In genomic region chr5:24348128-24348527, GRCm38 (mm10) we compare ENCODE assay signal across 9 mouse cellular contexts. TPM values are rescaled to one million over a fixed set of nuclear protein-coding genes. Genes with fewer than 3 reads are reported as not detected.
DNase-seq lines count a peak whose midpoint lies in the region; ATAC-seq and TF ChIP-seq lines count a peak whose summit lies in the region.
"Had no signal": no experiment of that assay in that cellular context is flagged by ENCODE, and none has a peak within 500 bp of the region (broad histone marks: within the 10 kb centered on the region; RNA-seq: fewer than 3 reads in every experiment).

No protein-coding gene starts in this region.

- H3K36me3 ChIP-seq in embryonic facial prominence, embryonic 13.5 days = no peaks in the 10 kb centered on the region
- no peaks in the 10 kb centered on the region; the same call in 1 of the 2 replicates for H3K36me3 ChIP-seq in heart, embryonic 16.5 days (ENCODE audit: control insufficient read depth, insufficient read depth)
- no peaks in the 10 kb centered on the region for H3K36me3 ChIP-seq in liver, postnatal 0 days (replicated peaks; ENCODE audit: insufficient read depth, low read length)
- no peaks in the 10 kb centered on the region for H3K36me3 ChIP-seq in neural tube, embryonic 12.5 days
- no peaks in the 10 kb centered on the region for H3K36me3 ChIP-seq in stomach, postnatal 0 days (ENCODE audit: control insufficient read depth, insufficient read depth, low read length)

- 0 out of 2 replicates have a peak overlapping the region, but pooled peaks have one; percentile 58 for H3K9ac ChIP-seq in embryonic facial prominence, embryonic 13.5 days
- H3K9ac ChIP-seq in heart, embryonic 16.5 days (ENCODE audit: low read length) = peak overlapping the region; percentile 98
- H3K9ac ChIP-seq in liver, postnatal 0 days (replicated peaks) = no peak overlapping the region
- peak overlapping the region; percentile 65 for H3K9ac ChIP-seq in neural tube, embryonic 12.5 days
- 0 out of 2 replicates have a peak overlapping the region, but pooled peaks have one; percentile 38 for H3K9ac ChIP-seq in stomach, postnatal 0 days (ENCODE audit: low read length)

- 0 out of 2 replicates have a peak, but pooled peaks have one; percentile 38 for ATAC-seq in embryonic facial prominence, embryonic 13.5 days (ENCODE audit: insufficient number of reproducible peaks, insufficient read depth, low FRiP score, low TSS enrichment, low read depth)
- ATAC-seq in heart, embryonic 16.5 days (replicated peaks; ENCODE audit: extremely low read depth, insufficient read depth, low FRiP score) = peak; percentile 12
- ATAC-seq in liver, postnatal 0 days = peak; percentile 44
- peak; percentile 7; the same call in 1 of the 2 replicates for ATAC-seq in neural tube, embryonic 12.5 days (ENCODE audit: low FRiP score, low read depth)
- ATAC-seq in stomach, postnatal 0 days (ENCODE audit: low FRiP score, low TSS enrichment) = peak; percentile 69
- ATAC-seq: Patski had no signal

- no peak overlapping the region for H3K27ac ChIP-seq in embryonic facial prominence, embryonic 13.5 days
- H3K27ac ChIP-seq in heart, embryonic 16.5 days (ENCODE audit: low read length) = peak overlapping the region; percentile 98
- no peak overlapping the region for H3K27ac ChIP-seq in liver, postnatal 0 days (ENCODE audit: low read depth)
- H3K27ac ChIP-seq in neural tube, embryonic 12.5 days = no peak overlapping the region
- H3K27ac ChIP-seq in stomach, postnatal 0 days (replicated peaks) = peak overlapping the region; percentile 45

- peaks cover 41% of the 10 kb centered on the region for H3K4me1 ChIP-seq in embryonic facial prominence, embryonic 13.5 days
- peaks cover 58% of the 10 kb centered on the region for H3K4me1 ChIP-seq in heart, embryonic 16.5 days (ENCODE audit: control insufficient read depth, insufficient read depth, low read length)
- peaks cover 31% of the 10 kb centered on the region for H3K4me1 ChIP-seq in liver, postnatal 0 days (ENCODE audit: insufficient read depth)
- peaks cover 82% of the 10 kb centered on the region for H3K4me1 ChIP-seq in neural tube, embryonic 12.5 days
- peaks cover 8% of the 10 kb centered on the region for H3K4me1 ChIP-seq in stomach, postnatal 0 days (replicated peaks; ENCODE audit: control insufficient read depth, insufficient read depth)

- H3K4me3 ChIP-seq in embryonic facial prominence, embryonic 13.5 days = peak overlapping the region; percentile 46
- peak overlapping the region; percentile 84 for H3K4me3 ChIP-seq in heart, embryonic 16.5 days (ENCODE audit: low read length)
- peak overlapping the region; percentile 45 for H3K4me3 ChIP-seq in liver, postnatal 0 days (ENCODE audit: low read depth, low read length)
- H3K4me3 ChIP-seq in neural tube, embryonic 12.5 days = peak overlapping the region; percentile 48
- peak overlapping the region; percentile 45 for H3K4me3 ChIP-seq in stomach, postnatal 0 days (ENCODE audit: low read depth, low read length)

- no peak for TF ChIP-seq EP300 in liver, postnatal 0 days (IDR thresholded peaks at IDR 0.05; ENCODE audit: low read depth)
- TF ChIP-seq EP300 in stomach, postnatal 0 days (optimal IDR thresholded peaks at IDR 0.05) = no peak

- no peaks in the 10 kb centered on the region for H3K9me3 ChIP-seq in embryonic facial prominence, embryonic 13.5 days
- H3K9me3 ChIP-seq in heart, embryonic 16.5 days (replicated peaks; ENCODE audit: control insufficient read depth, low read length) = no peaks in the 10 kb centered on the region
- no peaks in the 10 kb centered on the region for H3K9me3 ChIP-seq in liver, postnatal 0 days (ENCODE audit: low read length)
- no peaks in the 10 kb centered on the region for H3K9me3 ChIP-seq in neural tube, embryonic 12.5 days
- H3K9me3 ChIP-seq in stomach, postnatal 0 days (ENCODE audit: control insufficient read depth, low read length) = no peaks in the 10 kb centered on the region

- DNase-seq in B cell, adult 2 months = peak; percentile 73 to 77
- peak; percentile 89 to 92 for DNase-seq in adrenal gland, postnatal 36 days
- peak; percentile 77 for DNase-seq in kidney, postnatal 14 days
- DNase-seq in liver, postnatal 0 days = peak; percentile 81
- DNase-seq in stomach, postnatal 0 days (ENCODE audit: low spot score) = peak; percentile 86

- TF ChIP-seq CTCF in liver, postnatal 0 days (IDR thresholded peaks at IDR 0.05; ENCODE audit: low read depth) = 0 out of 2 replicates have a peak, but pooled peaks have one; percentile 3
- TF ChIP-seq CTCF in stomach, postnatal 0 days (IDR thresholded peaks at IDR 0.05; ENCODE audit: low read depth) = no peak

- under 1% methylated on average over 40 of the region's 41 CpGs for WGBS in embryonic facial prominence, embryonic 13.5 days
- WGBS in heart, embryonic 16.5 days = 2% methylated on average over 41 of the region's 41 CpGs
- WGBS in liver, postnatal 0 days (ENCODE audit: insufficient replicate concordance) = under 1% methylated on average over 40 of the region's 41 CpGs
- WGBS in neural tube, embryonic 12.5 days = under 1% methylated on average over 41 of the region's 41 CpGs
- WGBS in stomach, postnatal 0 days = 1% methylated on average over 41 of the region's 41 CpGs

- peaks cover 95% of the 10 kb centered on the region for H3K27me3 ChIP-seq in embryonic facial prominence, embryonic 13.5 days
- no peaks in the 10 kb centered on the region for H3K27me3 ChIP-seq in heart, embryonic 16.5 days (ENCODE audit: control insufficient read depth, insufficient read depth, low read length)
- peaks cover 53% of the 10 kb centered on the region for H3K27me3 ChIP-seq in liver, postnatal 0 days (ENCODE audit: insufficient read depth, low read length)
- peaks cover 22% of the 10 kb centered on the region for H3K27me3 ChIP-seq in neural tube, embryonic 12.5 days (replicated peaks)
- no peaks in the 10 kb centered on the region; the same call in 1 of the 2 replicates for H3K27me3 ChIP-seq in stomach, postnatal 0 days (ENCODE audit: control insufficient read depth, insufficient read depth, low read length)

- peak overlapping the region; percentile 93 for H3K4me2 ChIP-seq in embryonic facial prominence, embryonic 13.5 days
- H3K4me2 ChIP-seq in heart, embryonic 16.5 days (ENCODE audit: low read depth, low read length) = peak overlapping the region; percentile 87
- peak overlapping the region; percentile 82 for H3K4me2 ChIP-seq in liver, postnatal 0 days (ENCODE audit: low read depth, low read length)
- H3K4me2 ChIP-seq in neural tube, embryonic 12.5 days (replicated peaks) = peak overlapping the region; percentile 98
- peak overlapping the region; percentile 86 for H3K4me2 ChIP-seq in stomach, postnatal 0 days (replicated peaks; ENCODE audit: low read depth)

RNA-seq across cellular contexts. Expression of gene Kcnh2, which starts 3.3 kb away (rescaled TPM):
- 10 to 100 TPM; 14.4 to 14.7 TPM for total RNA-seq in adrenal gland, postnatal 36 days (2021)
- polyA plus RNA-seq in embryonic facial prominence, embryonic 13.5 days (2015; fragmentation: Nextera tagmentation; extraction: Ambion mirVana) = 1.3 and 1.4 TPM in 2 replicates
- polyA plus RNA-seq in heart, embryonic 16.5 days (2015; fragmentation: Nextera tagmentation; extraction: Ambion mirVana) = 18.0 and 25.2 TPM in 2 replicates
- 0.05 and 0.08 TPM in 2 replicates for polyA plus RNA-seq in liver, postnatal 0 days (2015; fragmentation: Nextera tagmentation; extraction: Ambion mirVana)
- 15.1 and 18.6 TPM in 2 replicates for polyA plus RNA-seq in neural tube, embryonic 12.5 days (2016; fragmentation: Nextera tagmentation; extraction: Ambion mirVana)
- polyA plus RNA-seq in stomach, postnatal 0 days (2015; fragmentation: Nextera tagmentation; extraction: Ambion mirVana) = 3.7 and 3.8 TPM in 2 replicates

RNA-seq across cellular contexts. Expression of gene Nos3, which starts 16.5 kb away (rescaled TPM):
- 10 to 100 TPM in 1 of 2 experiments, 1 to 10 TPM in 1; 7.1 to 14.2 TPM for total RNA-seq in adrenal gland, postnatal 36 days (2021)
- polyA plus RNA-seq in embryonic facial prominence, embryonic 13.5 days (2015; fragmentation: Nextera tagmentation; extraction: Ambion mirVana) = 5.4 and 5.9 TPM in 2 replicates
- 27.3 and 31.9 TPM in 2 replicates for polyA plus RNA-seq in heart, embryonic 16.5 days (2015; fragmentation: Nextera tagmentation; extraction: Ambion mirVana)
- 1.7 and 1.8 TPM in 2 replicates for polyA plus RNA-seq in liver, postnatal 0 days (2015; fragmentation: Nextera tagmentation; extraction: Ambion mirVana)
- 9.2 and 9.4 TPM in 2 replicates for polyA plus RNA-seq in neural tube, embryonic 12.5 days (2016; fragmentation: Nextera tagmentation; extraction: Ambion mirVana)
- polyA plus RNA-seq in stomach, postnatal 0 days (2015; fragmentation: Nextera tagmentation; extraction: Ambion mirVana) = 3.1 and 3.2 TPM in 2 replicates

RNA-seq across cellular contexts. Expression of gene Atg9b, which starts 43.8 kb away (rescaled TPM):
- total RNA-seq in adrenal gland, postnatal 36 days (2021) = 1 to 10 TPM in 1 of 2 experiments, under 1 TPM in 1; 0.99 to 1.6 TPM
- 0.25 and 0.50 TPM in 2 replicates for polyA plus RNA-seq in embryonic facial prominence, embryonic 13.5 days (2015; fragmentation: Nextera tagmentation; extraction: Ambion mirVana)
- polyA plus RNA-seq in heart, embryonic 16.5 days (2015; fragmentation: Nextera tagmentation; extraction: Ambion mirVana) = 2.3 and 2.6 TPM in 2 replicates
- polyA plus RNA-seq in liver, postnatal 0 days (2015; fragmentation: Nextera tagmentation; extraction: Ambion mirVana) = 0.25 and 0.48 TPM in 2 replicates
- polyA plus RNA-seq in neural tube, embryonic 12.5 days (2016; fragmentation: Nextera tagmentation; extraction: Ambion mirVana) = 0.34 and 0.35 TPM in 2 replicates
- 4.1 and 5.8 TPM in 2 replicates for polyA plus RNA-seq in stomach, postnatal 0 days (2015; fragmentation: Nextera tagmentation; extraction: Ambion mirVana)

RNA-seq across cellular contexts. Expression of gene Abcb8, which starts 45.3 kb away (rescaled TPM):
- total RNA-seq in adrenal gland, postnatal 36 days (2021) = 10 to 100 TPM; 66.8 to 76.5 TPM
- 39.9 and 44.9 TPM in 2 replicates for polyA plus RNA-seq in embryonic facial prominence, embryonic 13.5 days (2015; fragmentation: Nextera tagmentation; extraction: Ambion mirVana)
- polyA plus RNA-seq in heart, embryonic 16.5 days (2015; fragmentation: Nextera tagmentation; extraction: Ambion mirVana) = 71.1 and 77.3 TPM in 2 replicates
- 20.3 and 22.3 TPM in 2 replicates for polyA plus RNA-seq in liver, postnatal 0 days (2015; fragmentation: Nextera tagmentation; extraction: Ambion mirVana)
- polyA plus RNA-seq in neural tube, embryonic 12.5 days (2016; fragmentation: Nextera tagmentation; extraction: Ambion mirVana) = 45.9 and 52.7 TPM in 2 replicates
- 29.3 and 30.2 TPM in 2 replicates for polyA plus RNA-seq in stomach, postnatal 0 days (2015; fragmentation: Nextera tagmentation; extraction: Ambion mirVana)

Comparison
In these comparisons a context has a peak if more than half of its experiments do, and no peak if none do; other contexts are left out.
1. ATAC-seq: peak in every context shown above with its lines; median percentile 69 in stomach, postnatal 0 days; 44 in liver, postnatal 0 days; 38 in embryonic facial prominence, embryonic 13.5 days; 12 in heart, embryonic 16.5 days; 7 in neural tube, embryonic 12.5 days.
2. H3K27ac ChIP-seq: peak in heart, embryonic 16.5 days (single experiment) and stomach, postnatal 0 days (single experiment); none in embryonic facial prominence, embryonic 13.5 days (single experiment), liver, postnatal 0 days (single experiment) and neural tube, embryonic 12.5 days (single experiment).
3. Peak in every context shown above with its lines, with median percentiles within 50 percentile points of each other: DNase-seq, H3K4me2 ChIP-seq and H3K4me3 ChIP-seq.